Mouse (Mus musculus): Measurements from ENCODE around the gene Slc26a9. TPM values are rescaled to one million over a fixed set of nuclear protein-coding genes. Genes with fewer than 3 reads are reported as not detected.

Gene Slc26a9
- polyA plus RNA-seq, 1 experiment from 2014 or later, result not detected

DNA sequence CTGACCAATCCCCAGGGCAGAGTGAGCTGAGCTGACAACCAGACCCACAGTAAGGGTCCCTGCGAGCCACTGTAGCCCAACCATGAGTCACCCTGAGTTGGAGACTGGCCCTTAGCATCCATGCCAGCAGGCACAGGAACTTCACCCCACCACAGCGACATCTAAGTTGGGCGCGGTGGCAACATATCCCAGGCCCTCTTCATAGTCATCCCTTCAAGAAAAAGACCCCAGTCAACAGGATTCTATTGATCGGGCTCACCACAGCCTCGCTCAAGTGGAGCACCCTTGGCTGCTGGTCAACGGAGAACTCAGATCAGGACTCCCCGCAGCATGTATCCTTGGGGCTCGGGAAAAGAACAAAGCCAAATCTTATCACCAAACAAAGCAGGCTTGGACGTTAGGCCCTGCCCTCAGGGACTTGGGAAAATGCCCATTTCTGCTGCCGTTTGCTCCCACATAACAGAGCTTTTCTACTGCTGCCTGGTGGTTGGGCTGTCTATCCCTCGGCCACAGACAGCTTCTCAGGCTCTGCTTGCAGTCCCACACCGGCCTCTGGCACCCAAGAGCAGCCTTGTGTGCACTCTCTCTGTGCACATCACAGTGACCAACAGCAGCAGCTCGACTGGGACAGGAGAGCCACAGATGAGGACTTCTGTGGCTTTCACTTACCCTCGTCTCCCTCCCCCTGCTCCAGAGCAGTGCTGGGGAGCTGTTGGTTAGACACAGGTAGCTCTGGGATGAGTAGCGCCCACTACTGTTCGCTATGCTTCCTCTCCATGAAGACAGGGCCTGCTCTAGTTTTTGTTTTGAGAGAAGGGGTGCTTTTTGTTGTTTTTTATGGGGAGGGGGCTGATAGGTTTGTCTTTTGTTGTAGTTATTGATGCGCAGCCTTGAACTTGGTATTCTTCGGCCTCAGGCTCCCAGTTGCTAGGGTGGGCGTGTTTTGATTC lies 29.2 kb upstream of the Slc26a9 start:
- Histone ChIP-seq H3K27ac (replicated peaks) (no peak overlapping the region), H3K27me3 (replicated peaks; ENCODE audit: low read depth, poor library complexity, severe bottlenecking) (no peaks in the 10 kb centered on the region), H3K36me3 (replicated peaks) (no peaks in the 10 kb centered on the region), H3K4me1 (peaks cover 14% of the 10 kb centered on the region), H3K4me3 (no peak overlapping the region), H3K9me3 (no peaks in the 10 kb centered on the region)
- 63% methylated on average over 20 of the region's 20 CpGs for WGBS
- DNase-seq (ENCODE audit: low spot score), result no peak

DNA sequence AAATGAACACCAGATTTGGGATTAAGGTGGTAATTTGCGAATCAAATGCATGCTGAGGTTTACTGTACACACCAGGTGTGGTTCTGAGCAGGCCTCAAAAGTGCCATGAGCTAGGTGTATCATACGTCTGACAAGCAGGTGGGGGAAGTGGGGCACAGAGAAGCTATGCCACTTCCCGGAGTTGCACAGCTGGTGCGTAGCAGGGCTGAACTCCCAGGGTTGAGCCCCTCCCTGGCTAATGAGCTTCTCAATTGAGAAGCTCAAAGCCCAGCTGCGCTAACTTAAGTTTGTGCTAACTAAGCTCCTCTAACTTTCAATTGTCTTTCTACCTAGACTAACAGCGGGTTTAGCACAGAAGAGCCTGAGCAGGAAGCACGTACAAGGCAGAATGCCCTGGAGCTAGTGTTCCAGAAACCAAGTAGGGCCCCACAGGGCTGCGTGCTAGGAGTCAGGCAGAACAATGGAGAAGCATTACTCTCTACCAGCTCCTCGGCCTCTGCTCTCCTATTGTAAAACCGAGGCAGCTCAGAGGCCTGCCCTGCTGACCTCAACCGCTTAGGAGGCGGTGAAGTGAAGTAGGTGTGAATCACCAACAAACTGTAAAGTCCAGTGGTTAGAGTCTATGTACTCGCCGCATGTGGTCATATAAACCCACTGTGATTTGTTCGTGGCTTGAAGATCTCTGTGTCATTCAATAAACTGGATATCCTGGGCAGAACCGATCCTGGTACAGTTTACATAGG lies 24.7 kb upstream of the Slc26a9 start:
- Histone ChIP-seq H3K27me3 (replicated peaks; ENCODE audit: low read depth, poor library complexity, severe bottlenecking) (no peaks in the 10 kb centered on the region), H3K9me3 (no peaks in the 10 kb centered on the region), H3K4me1 (peaks cover 20% of the 10 kb centered on the region), H3K36me3 (replicated peaks) (no peaks in the 10 kb centered on the region), H3K4me3 (no peak overlapping the region), H3K27ac (replicated peaks) (no peak overlapping the region)
- no peak for DNase-seq (ENCODE audit: low spot score)
- WGBS, result 51% methylated on average over 16 of the region's 16 CpGs

DNA sequence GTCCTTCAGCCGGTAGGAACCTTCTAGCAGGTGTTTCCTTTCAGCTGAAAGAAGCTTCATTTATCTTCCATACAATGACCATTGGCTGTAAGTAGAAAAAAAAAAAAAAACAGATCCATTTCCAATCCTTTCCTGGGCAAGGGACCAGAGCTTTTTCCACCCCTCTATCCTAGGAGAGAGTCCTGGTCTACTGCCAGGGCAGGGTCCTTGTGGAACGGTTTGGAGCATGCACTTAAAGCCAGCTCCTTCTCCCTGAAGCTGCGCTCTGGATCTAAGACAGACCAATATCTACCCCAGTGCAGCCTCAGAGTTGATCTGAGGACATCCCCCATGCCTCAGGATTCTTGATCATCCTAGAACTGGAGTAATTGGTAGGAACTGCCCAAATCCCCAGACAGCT lies 21.8 kb upstream of the Slc26a9 start:
- H3K36me3 ChIP-seq (replicated peaks), result no peaks in the 10 kb centered on the region
- H3K27ac ChIP-seq (replicated peaks), result no peak overlapping the region
- no peaks in the 10 kb centered on the region for H3K27me3 ChIP-seq (replicated peaks; ENCODE audit: low read depth, poor library complexity, severe bottlenecking)
- WGBS, result 87% methylated on average over 3 of the region's 3 CpGs
- H3K4me3 ChIP-seq, result no peak overlapping the region
- H3K4me1 ChIP-seq, result peaks cover 12% of the 10 kb centered on the region
- DNase-seq (ENCODE audit: low spot score), result no peak
- H3K9me3 ChIP-seq, result no peaks in the 10 kb centered on the region

DNA sequence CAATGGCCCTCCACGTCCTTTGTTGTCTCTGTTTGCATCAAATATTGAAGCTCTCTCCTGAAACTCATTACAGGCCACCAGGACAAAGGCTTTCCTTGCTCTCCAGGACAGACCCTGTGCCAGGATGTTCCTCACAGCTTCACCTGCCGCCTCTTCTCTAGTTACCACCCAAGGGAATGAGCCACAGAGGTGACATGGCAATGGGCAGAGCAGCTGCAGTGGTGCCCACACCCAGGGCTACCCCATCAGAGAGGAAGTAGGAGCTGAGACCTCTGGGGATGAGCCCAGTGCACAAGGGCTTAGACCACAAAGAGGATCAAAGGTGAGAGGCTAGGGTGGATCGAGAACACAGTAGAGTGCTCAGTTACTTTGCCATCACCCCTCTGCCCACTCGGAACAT lies 20.3 kb upstream of the Slc26a9 start:
- Histone ChIP-seq H3K36me3 (replicated peaks) (no peaks in the 10 kb centered on the region), H3K9me3 (no peaks in the 10 kb centered on the region), H3K27ac (replicated peaks) (no peak overlapping the region), H3K4me1 (peaks cover 12% of the 10 kb centered on the region), H3K4me3 (no peak overlapping the region), H3K27me3 (replicated peaks; ENCODE audit: low read depth, poor library complexity, severe bottlenecking) (no peaks in the 10 kb centered on the region)
- no peak for DNase-seq (ENCODE audit: low spot score)
- WGBS, result 63% methylated on average over 4 of the region's 4 CpGs

DNA sequence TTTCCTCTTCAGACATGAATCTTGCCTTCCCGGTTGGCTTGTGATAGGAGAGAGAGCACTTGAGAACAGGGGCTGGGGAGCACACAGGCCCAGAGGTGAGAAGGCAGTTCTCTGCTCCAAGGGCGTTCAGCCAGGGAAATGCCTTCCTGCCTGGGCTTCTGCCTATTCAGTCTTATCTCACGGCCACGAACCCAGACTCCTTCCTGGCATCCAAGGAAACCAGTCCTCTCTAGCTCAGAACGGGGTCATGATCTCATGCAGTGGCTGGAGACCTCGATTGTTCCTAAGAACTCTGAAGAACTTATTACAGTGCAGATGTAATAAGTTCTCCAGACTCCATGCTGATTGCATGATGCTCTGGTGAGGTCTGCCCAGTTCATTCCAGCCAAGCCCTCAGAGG lies 17.2 kb upstream of the Slc26a9 start:
- 81% methylated on average over 6 of the region's 6 CpGs for WGBS
- no peaks in the 10 kb centered on the region for H3K27me3 ChIP-seq (replicated peaks; ENCODE audit: low read depth, poor library complexity, severe bottlenecking)
- H3K4me1 ChIP-seq, result peaks cover 8% of the 10 kb centered on the region; the same call in 1 of the 2 replicates
- no peaks in the 10 kb centered on the region for H3K9me3 ChIP-seq
- DNase-seq (ENCODE audit: low spot score), result no peak
- H3K36me3 ChIP-seq (replicated peaks), result no peaks in the 10 kb centered on the region
- no peak overlapping the region for H3K4me3 ChIP-seq
- H3K27ac ChIP-seq (replicated peaks), result no peak overlapping the region

DNA sequence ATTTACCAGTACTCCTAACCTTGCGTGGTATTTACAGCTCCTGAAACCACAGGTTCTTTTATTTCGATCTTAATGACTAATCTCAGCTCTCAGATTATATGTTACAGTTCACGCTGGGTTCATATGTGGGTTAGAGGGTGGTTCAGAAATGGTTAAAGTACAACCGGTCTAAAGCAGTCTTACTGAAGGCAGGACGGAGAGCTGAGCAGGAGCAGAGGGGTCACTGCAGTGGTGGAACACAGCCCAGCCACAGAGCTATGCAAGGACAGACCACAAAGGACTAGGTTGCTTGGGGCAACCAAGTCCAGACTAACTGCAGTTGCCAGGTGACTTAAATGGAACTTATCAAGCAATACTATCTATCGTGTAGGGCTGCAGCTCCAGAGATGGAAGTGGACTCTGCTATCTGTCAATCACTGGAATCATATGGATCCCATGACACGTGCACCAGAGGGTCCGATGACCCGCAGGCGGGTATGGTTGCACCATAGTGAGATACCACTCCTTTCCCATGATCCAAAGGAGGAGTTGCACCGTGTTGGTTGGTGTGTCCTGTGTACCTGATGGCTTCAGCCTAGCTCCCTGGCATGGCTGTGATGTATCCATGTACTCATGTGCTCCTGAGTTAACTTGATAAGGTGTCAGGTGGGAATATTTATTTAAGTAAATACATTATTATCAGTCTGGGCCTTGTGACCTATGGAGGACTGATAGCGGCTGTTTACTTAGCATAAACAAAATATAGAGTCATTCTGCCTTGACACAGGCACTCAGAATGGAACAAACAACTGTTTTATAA lies 13.0 kb upstream of the Slc26a9 start:
- Histone ChIP-seq H3K27ac (replicated peaks) (no peak overlapping the region), H3K36me3 (replicated peaks) (no peaks in the 10 kb centered on the region), H3K27me3 (replicated peaks; ENCODE audit: low read depth, poor library complexity, severe bottlenecking) (no peaks in the 10 kb centered on the region), H3K9me3 (no peaks in the 10 kb centered on the region), H3K4me3 (no peak overlapping the region), H3K4me1 (peaks cover 7% of the 10 kb centered on the region; the same call in 1 of the 2 replicates)
- 87% methylated on average over 12 of the region's 12 CpGs for WGBS
- no peak for DNase-seq (ENCODE audit: low spot score)

DNA sequence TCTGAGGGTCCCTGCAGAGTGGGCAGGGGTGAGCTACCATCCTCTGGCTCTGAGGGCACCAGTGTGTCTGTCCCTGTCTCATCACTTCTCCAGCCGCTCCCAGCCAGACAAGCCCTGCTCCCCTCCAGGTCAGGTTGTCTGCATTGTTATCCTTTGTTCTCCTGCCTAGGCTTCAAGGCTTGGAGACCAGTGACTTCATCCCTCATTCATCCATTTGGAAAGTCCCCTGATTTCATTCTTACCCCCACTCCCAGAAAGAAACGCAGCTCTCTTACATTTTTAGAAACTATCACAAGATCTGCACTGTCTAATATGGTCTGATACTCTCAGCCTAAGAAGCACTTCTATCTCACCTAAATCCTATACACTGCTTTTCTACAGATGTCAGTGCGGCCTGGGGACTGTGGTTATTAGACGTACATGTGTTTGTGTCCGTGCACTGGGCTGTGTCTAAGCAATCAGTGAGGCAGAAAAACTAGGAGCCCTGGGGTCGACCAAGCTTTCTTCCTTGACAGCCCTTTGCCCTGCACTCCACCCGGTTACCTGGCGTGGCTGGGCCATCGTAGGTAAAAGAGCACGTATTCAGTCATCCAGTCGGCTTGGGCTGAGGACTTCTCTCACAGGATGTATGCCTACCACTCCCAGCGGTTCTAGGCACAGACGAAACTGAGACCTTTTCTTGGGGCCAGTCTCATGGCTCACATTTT lies 10.2 kb upstream of the Slc26a9 start:
- Histone ChIP-seq H3K4me3 (no peak overlapping the region), H3K36me3 (replicated peaks) (no peaks in the 10 kb centered on the region), H3K27me3 (replicated peaks; ENCODE audit: low read depth, poor library complexity, severe bottlenecking) (no peaks in the 10 kb centered on the region), H3K9me3 (no peaks in the 10 kb centered on the region), H3K27ac (replicated peaks) (no peak overlapping the region), H3K4me1 (peaks cover 7% of the 10 kb centered on the region; the same call in 1 of the 2 replicates)
- no peak for DNase-seq (ENCODE audit: low spot score)
- 61% methylated on average over 13 of the region's 13 CpGs for WGBS

DNA sequence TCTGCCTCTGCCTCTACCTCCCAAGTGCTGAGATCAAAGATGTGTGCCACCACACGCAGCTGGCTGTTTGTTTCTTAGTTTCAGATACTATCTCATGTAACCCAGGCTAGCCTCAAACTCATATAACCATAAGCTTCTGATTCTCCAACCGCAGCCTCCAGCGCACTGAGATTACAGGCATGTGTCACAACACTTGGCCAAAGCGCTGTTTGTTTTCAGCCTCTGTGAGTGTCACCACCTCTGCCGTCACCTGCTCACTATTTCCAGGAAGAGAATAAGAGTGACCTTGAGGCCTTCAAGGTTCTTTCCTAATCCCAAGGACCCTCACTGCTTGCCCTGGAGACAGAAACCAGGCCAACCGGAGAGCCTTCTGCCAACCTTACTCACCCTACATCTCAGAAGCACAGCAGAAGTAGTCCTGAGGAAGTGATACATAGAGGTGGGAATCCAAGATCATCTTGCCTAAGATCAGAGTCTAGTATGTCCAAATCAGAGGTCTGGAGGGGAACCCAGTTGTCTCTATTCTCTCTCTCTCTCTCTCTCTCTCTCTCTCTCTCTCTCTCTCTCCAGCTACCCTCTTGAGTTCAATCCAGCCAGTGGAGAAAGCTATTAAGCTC lies 9.1 kb upstream of the Slc26a9 start:
- no peak overlapping the region for H3K4me3 ChIP-seq
- no peaks in the 10 kb centered on the region for H3K36me3 ChIP-seq (replicated peaks)
- H3K4me1 ChIP-seq, result peaks cover 7% of the 10 kb centered on the region; the same call in 1 of the 2 replicates
- H3K9me3 ChIP-seq, result no peaks in the 10 kb centered on the region
- DNase-seq (ENCODE audit: low spot score), result no peak
- no peaks in the 10 kb centered on the region for H3K27me3 ChIP-seq (replicated peaks; ENCODE audit: low read depth, poor library complexity, severe bottlenecking)
- WGBS, result 93% methylated on average over 6 of the region's 6 CpGs
- H3K27ac ChIP-seq (replicated peaks), result no peak overlapping the region

DNA sequence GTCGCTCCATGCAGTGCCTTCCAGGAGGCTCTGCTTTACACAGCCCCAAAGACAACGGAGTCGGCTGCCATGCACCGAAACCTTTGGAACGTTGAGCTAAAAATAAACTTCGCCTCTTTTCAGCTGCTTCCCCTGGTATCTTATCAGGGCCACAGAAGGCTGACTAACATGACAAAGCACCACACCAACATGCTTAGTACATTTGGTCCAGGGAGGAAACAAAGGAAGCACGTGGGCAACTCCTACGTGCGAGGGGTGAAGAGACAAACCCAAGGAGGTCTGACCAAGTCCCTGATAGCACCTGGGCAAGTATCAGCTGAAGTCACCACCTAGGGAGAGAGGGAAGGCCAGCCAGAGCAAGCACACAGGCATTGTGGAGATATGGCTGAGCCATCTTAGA lies 7.3 kb upstream of the Slc26a9 start:
- Histone ChIP-seq H3K36me3 (replicated peaks) (no peaks in the 10 kb centered on the region), H3K9me3 (no peaks in the 10 kb centered on the region), H3K4me1 (peaks cover 7% of the 10 kb centered on the region; the same call in 1 of the 2 replicates), H3K4me3 (no peak overlapping the region), H3K27me3 (replicated peaks; ENCODE audit: low read depth, poor library complexity, severe bottlenecking) (no peaks in the 10 kb centered on the region), H3K27ac (replicated peaks) (no peak overlapping the region)
- no peak for DNase-seq (ENCODE audit: low spot score)
- 88% methylated on average over 9 of the region's 9 CpGs for WGBS

DNA sequence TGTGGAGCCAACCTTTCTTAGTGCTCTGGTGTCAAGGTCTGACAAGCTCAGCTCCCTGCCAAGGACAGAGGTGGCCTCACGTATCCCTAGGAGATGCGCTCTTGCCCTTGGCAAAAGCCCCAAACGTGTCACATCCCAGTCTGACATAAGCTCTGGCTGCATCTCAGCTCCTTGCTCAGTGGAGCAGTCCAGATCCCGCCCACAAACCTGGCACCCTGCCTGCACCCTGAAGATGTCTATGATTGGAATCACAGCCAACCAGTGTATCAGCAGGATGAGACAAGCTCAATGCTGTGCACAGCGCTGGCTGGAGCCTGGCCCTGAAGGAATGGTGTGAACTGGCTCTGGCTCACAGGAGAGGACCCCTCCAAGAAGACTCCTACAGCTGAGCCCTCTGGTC lies 6.6 kb upstream of the Slc26a9 start:
- no peak overlapping the region for H3K27ac ChIP-seq (replicated peaks)
- H3K4me3 ChIP-seq, result no peak overlapping the region
- no peaks in the 10 kb centered on the region for H3K9me3 ChIP-seq
- H3K36me3 ChIP-seq (replicated peaks), result no peaks in the 10 kb centered on the region
- WGBS, result 79% methylated on average over 5 of the region's 5 CpGs
- 0 out of 2 replicates have a peak, but pooled peaks cover 4% of the 10 kb centered on the region for H3K4me1 ChIP-seq
- no peaks in the 10 kb centered on the region for H3K27me3 ChIP-seq (replicated peaks; ENCODE audit: low read depth, poor library complexity, severe bottlenecking)
- no peak for DNase-seq (ENCODE audit: low spot score)

DNA sequence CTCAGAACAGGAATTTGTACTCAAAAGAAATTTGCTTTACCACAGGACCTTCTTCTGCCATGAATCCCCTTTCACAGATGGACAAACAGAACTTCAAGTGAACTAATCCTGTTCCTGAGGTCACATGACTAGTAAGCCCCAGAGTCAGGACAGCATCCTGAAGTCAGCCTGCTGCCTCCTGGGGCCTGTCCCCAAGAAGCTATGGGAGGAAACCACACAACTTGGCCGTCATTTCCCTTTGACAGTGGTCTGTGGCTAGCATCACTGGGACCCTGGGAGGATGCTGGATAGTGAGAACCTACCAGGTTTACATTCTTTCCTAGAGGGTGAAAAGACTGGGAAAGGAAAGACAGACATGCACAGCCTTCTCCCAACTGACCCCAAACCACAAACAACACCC lies 5.1 kb upstream of the Slc26a9 start:
- no peaks in the 10 kb centered on the region for H3K9me3 ChIP-seq
- DNase-seq (ENCODE audit: low spot score), result no peak
- H3K27me3 ChIP-seq (replicated peaks; ENCODE audit: low read depth, poor library complexity, severe bottlenecking), result no peaks in the 10 kb centered on the region; the same call in 1 of the 2 replicates
- H3K4me1 ChIP-seq, result peaks cover 6% of the 10 kb centered on the region
- WGBS, result 85% methylated on average over 1 of the region's 1 CpGs
- H3K36me3 ChIP-seq (replicated peaks), result no peaks in the 10 kb centered on the region
- no peak overlapping the region for H3K27ac ChIP-seq (replicated peaks)
- H3K4me3 ChIP-seq, result no peak overlapping the region

All from embryonic facial prominence, embryonic 10.5 days (tissue).